Mouse (Mus musculus): ENCODE data around the gene Wfdc8. TPM values are rescaled to one million over a fixed set of nuclear protein-coding genes. Genes with fewer than 3 reads are reported as not detected.
"Not testable (repeated sequence)": the region's sequence is repeated elsewhere in the genome, so short reads cannot be mapped to it uniquely, and the experiment has no call there.

The Wfdc8 gene
- polyA plus RNA-seq, 1 experiment from 2014 or later = not detected

DNA sequence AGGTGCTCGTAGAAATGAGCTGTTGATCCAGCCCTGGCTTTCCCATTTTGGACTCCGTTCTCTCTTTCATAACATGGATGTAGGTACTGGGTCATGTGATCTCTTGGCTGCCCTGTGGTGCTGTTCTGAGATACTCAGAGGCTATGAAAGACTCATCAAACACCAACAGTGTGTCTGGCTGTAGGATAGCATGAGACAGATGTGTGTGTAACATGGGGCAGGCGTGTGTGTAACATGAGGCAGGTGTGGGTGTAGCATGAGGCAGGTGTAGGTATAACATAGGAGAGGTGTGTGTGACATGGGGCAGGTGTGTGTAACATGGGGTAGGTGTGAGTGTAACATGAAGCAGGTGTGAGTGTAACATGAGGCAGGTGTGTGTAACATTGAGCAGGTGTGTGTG is 2.0 kb upstream of the Wfdc8 start:
- Histone ChIP-seq H3K36me3 (ENCODE audit: control insufficient read depth, insufficient read depth, low read length) (no peaks in the 10 kb centered on the region), H3K27ac (ENCODE audit: low read depth, low read length) (no peak overlapping the region), H3K4me2 (no peak overlapping the region), H3K4me1 (replicated peaks; ENCODE audit: control insufficient read depth, insufficient read depth, low read length) (no peaks in the 10 kb centered on the region), H3K27me3 (replicated peaks; ENCODE audit: control insufficient read depth, insufficient read depth, low read length) (no peaks in the 10 kb centered on the region), H3K9me3 (ENCODE audit: control insufficient read depth, low read length) (no peaks in the 10 kb centered on the region), H3K9ac (ENCODE audit: low read depth, low read length) (no peak overlapping the region), H3K4me3 (ENCODE audit: low read depth, low read length) (no peak overlapping the region)
- WGBS = 86% methylated on average over 3 of the region's 3 CpGs
- DNase-seq (ENCODE audit: low spot score) (no peak), ATAC-seq (replicated peaks; ENCODE audit: low FRiP score) (no peak)

GRCm38 (mm10) chr2:164608781-164609180 is 4.6 kb downstream of the Wfdc8 start:
- Histone ChIP-seq H3K4me1 (replicated peaks; ENCODE audit: control insufficient read depth, insufficient read depth, low read length) (no peaks in the 10 kb centered on the region), H3K4me3 (ENCODE audit: low read depth, low read length) (no peak overlapping the region), H3K27me3 (replicated peaks; ENCODE audit: control insufficient read depth, insufficient read depth, low read length) (no peaks in the 10 kb centered on the region), H3K4me2 (no peak overlapping the region), H3K36me3 (ENCODE audit: control insufficient read depth, insufficient read depth, low read length) (no peaks in the 10 kb centered on the region), H3K27ac (ENCODE audit: low read depth, low read length) (no peak overlapping the region), H3K9ac (ENCODE audit: low read depth, low read length) (no peak overlapping the region), H3K9me3 (ENCODE audit: control insufficient read depth, low read length) (no peaks in the 10 kb centered on the region)
- ATAC-seq (replicated peaks; ENCODE audit: low FRiP score) (no peak), DNase-seq (ENCODE audit: low spot score) (no peak)
- 79% methylated on average over 6 of the region's 6 CpGs for WGBS

DNA sequence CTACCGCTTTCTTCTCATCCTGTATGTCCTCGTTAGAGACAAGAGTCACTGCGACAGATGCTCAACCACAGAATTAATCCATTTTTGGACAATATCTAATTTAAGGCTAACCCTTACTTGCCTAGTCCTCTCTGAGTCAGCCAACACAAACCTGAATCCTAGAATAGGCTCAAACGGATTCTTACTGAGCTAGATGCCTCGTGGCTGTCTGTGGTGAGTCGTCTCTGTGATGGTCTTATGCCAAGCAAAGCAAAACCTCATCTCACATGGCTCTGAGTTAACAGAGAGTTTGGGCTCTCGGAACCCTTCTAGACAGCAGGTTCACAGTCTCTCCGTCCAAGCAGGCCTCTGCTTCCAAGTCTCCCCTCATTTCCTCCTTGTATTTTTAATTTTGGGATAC is 9.0 kb downstream of the Wfdc8 start:
- Histone ChIP-seq H3K36me3 (ENCODE audit: control insufficient read depth, insufficient read depth, low read length) (no peaks in the 10 kb centered on the region), H3K27me3 (replicated peaks; ENCODE audit: control insufficient read depth, insufficient read depth, low read length) (no peaks in the 10 kb centered on the region), H3K4me3 (ENCODE audit: low read depth, low read length) (no peak overlapping the region), H3K9ac (ENCODE audit: low read depth, low read length) (no peak overlapping the region), H3K27ac (ENCODE audit: low read depth, low read length) (no peak overlapping the region), H3K4me2 (no peak overlapping the region), H3K4me1 (replicated peaks; ENCODE audit: control insufficient read depth, insufficient read depth, low read length) (no peaks in the 10 kb centered on the region), H3K9me3 (ENCODE audit: control insufficient read depth, low read length) (no peaks in the 10 kb centered on the region)
- no peak for ATAC-seq (replicated peaks; ENCODE audit: low FRiP score)
- 87% methylated on average over 8 of the region's 8 CpGs for WGBS
- no peak for DNase-seq (ENCODE audit: low spot score)

DNA sequence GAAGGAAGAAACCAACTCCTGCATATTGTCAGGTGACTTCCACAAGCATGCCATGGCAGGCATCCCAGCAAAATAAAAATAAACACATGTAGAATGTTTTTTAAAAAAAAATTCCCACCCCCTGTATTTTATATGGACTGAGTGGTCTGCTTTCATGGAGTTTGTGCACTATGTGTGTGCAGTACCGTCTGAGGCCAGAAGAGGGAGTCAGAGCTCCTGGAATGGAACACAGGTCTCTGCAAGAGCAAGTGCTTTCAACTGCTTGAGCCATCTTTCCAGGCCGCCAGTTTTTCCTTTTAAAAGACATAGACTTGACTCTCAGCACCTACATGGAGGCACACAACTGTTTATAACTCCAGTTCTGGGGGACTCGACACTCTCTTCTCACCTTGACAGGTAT is 9.9 kb downstream of the Wfdc8 start:
- Histone ChIP-seq H3K9me3 (ENCODE audit: control insufficient read depth, low read length) (no peaks in the 10 kb centered on the region), H3K9ac (ENCODE audit: low read depth, low read length) (no peak overlapping the region), H3K4me3 (ENCODE audit: low read depth, low read length) (no peak overlapping the region), H3K27ac (ENCODE audit: low read depth, low read length) (no peak overlapping the region), H3K4me2 (no peak overlapping the region), H3K36me3 (ENCODE audit: control insufficient read depth, insufficient read depth, low read length) (no peaks in the 10 kb centered on the region), H3K4me1 (replicated peaks; ENCODE audit: control insufficient read depth, insufficient read depth, low read length) (no peaks in the 10 kb centered on the region), H3K27me3 (replicated peaks; ENCODE audit: control insufficient read depth, insufficient read depth, low read length) (no peaks in the 10 kb centered on the region)
- WGBS = 87% methylated on average over 3 of the region's 3 CpGs
- no peak for ATAC-seq (replicated peaks; ENCODE audit: low FRiP score)
- DNase-seq (ENCODE audit: low spot score) = no peak

GRCm38 (mm10) chr2:164600179-164600578 is 13.2 kb downstream of the Wfdc8 start:
- 66% methylated on average over 3 of the region's 3 CpGs for WGBS
- H3K4me3 ChIP-seq (ENCODE audit: low read depth, low read length) = no peak overlapping the region
- H3K4me2 ChIP-seq = no peak overlapping the region

DNA sequence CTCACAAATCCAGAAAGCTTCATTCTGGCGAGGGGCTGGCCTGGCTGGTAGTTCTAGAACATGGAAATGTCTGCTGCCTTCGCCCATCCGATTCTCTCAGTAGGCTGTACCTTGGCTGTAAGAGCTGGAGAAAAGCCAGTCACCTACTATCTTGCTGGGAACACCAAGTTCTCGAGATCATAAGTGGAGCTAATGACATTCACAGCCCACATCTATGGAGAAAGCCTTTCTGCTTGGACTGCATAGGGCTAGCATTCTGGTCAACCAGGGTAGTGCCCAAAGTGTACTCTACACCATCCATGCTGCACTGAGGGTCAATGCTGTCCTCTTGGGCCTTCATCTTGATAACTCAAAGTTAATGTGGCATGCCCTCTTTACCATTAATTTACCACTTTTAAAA is 19.9 kb downstream of the Wfdc8 start, which contains the start of gene Eppin:
TSS of gene Eppin (minus strand) at position 101 of the 400 bp plus-strand sequence.
- no peaks in the 10 kb centered on the region for H3K36me3 ChIP-seq (ENCODE audit: control insufficient read depth, insufficient read depth, low read length)
- no peak within 1 kb of the TSS for H3K4me3 ChIP-seq (ENCODE audit: low read depth, low read length)
- no peaks in the 10 kb centered on the region for H3K9me3 ChIP-seq (ENCODE audit: control insufficient read depth, low read length)
- no peak within 1 kb of the TSS for H3K4me2 ChIP-seq
- H3K4me1 ChIP-seq (replicated peaks; ENCODE audit: control insufficient read depth, insufficient read depth, low read length) = no peaks in the 10 kb centered on the region
- no peaks in the 10 kb centered on the region for H3K27me3 ChIP-seq (replicated peaks; ENCODE audit: control insufficient read depth, insufficient read depth, low read length)
- no peak within 1 kb of the TSS for H3K27ac ChIP-seq (ENCODE audit: low read depth, low read length)
- WGBS = 71% methylated on average over 4 of the region's 4 CpGs
- ATAC-seq (replicated peaks; ENCODE audit: low FRiP score) (no peak), DNase-seq (ENCODE audit: low spot score) (no peak)
- no peak within 1 kb of the TSS for H3K9ac ChIP-seq (ENCODE audit: low read depth, low read length)

More at GRCm38 (mm10) chr2:164600179-164600578, 13.2 kb downstream of the Wfdc8 start:
- Histone ChIP-seq H3K27ac (ENCODE audit: low read depth, low read length) (no peak overlapping the region), H3K4me1 (replicated peaks; ENCODE audit: control insufficient read depth, insufficient read depth, low read length) (no peaks in the 10 kb centered on the region), H3K27me3 (replicated peaks; ENCODE audit: control insufficient read depth, insufficient read depth, low read length) (no peaks in the 10 kb centered on the region), H3K9me3 (ENCODE audit: control insufficient read depth, low read length) (no peaks in the 10 kb centered on the region), H3K36me3 (ENCODE audit: control insufficient read depth, insufficient read depth, low read length) (no peaks in the 10 kb centered on the region), H3K9ac (ENCODE audit: low read depth, low read length) (no peak overlapping the region)
- DNase-seq (ENCODE audit: low spot score) (no peak), ATAC-seq (replicated peaks; ENCODE audit: low FRiP score) (no peak)

GRCm38 (mm10) chr2:164592014-164592413 is 21.4 kb downstream of the Wfdc8 start:
- no peaks in the 10 kb centered on the region for H3K4me1 ChIP-seq (replicated peaks; ENCODE audit: control insufficient read depth, insufficient read depth, low read length)
- WGBS = 9% methylated on average over 4 of the region's 4 CpGs
- DNase-seq (ENCODE audit: low spot score) = no peak
- no peaks in the 10 kb centered on the region for H3K9me3 ChIP-seq (ENCODE audit: control insufficient read depth, low read length)
- ATAC-seq (replicated peaks; ENCODE audit: low FRiP score) = no peak
- H3K4me2 ChIP-seq = no peak overlapping the region
- H3K27me3 ChIP-seq (replicated peaks; ENCODE audit: control insufficient read depth, insufficient read depth, low read length) = no peaks in the 10 kb centered on the region
- no peaks in the 10 kb centered on the region for H3K36me3 ChIP-seq (ENCODE audit: control insufficient read depth, insufficient read depth, low read length)
- H3K27ac ChIP-seq (ENCODE audit: low read depth, low read length) = no peak overlapping the region
- no peak overlapping the region for H3K9ac ChIP-seq (ENCODE audit: low read depth, low read length)
- no peak overlapping the region for H3K4me3 ChIP-seq (ENCODE audit: low read depth, low read length)

DNA sequence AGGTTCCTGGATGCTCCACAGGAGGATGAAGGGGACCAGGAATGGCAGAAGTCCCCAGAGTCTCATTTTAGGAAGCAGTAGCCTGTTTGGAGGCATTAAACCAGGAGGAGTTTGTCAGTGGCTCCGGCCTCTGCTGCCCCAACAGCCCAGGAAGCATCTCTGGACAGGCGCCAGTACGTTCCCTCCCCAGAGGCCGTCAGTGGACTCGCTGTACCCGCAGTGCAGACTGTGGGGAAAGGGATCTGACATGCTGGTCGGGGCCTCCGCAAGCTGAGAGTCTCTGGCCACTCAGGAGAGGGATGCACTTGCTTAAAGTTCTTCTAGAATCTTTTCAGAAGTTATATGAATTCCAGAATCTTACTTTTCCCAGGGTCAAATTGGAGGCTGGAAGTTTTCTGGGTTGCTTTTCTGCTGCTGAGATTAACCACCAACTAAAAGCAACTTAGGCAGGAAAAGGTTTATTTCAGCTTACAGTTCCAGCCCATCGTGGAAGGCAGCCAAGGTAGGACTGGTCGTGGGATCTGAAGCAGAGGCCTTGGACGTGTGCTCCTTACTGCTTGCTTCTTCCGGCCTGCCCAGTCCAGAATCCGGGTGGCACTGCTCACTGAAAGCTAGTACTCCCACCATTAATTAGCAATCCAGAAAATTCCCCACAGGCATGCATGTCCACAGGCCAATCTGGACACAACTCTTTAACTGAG is 28.3 kb downstream of the Wfdc8 start, which contains the start of gene Wfdc6a:
TSS of gene Wfdc6a (minus strand) at position 423 of the 701 bp plus-strand sequence.
- WGBS = 67% methylated on average over 13 of the region's 13 CpGs
- H3K27ac ChIP-seq (ENCODE audit: low read depth, low read length); H3K4me3 ChIP-seq (ENCODE audit: low read depth, low read length); H3K9me3 ChIP-seq (ENCODE audit: control insufficient read depth, low read length); H3K4me2 ChIP-seq; H3K36me3 ChIP-seq (ENCODE audit: control insufficient read depth, insufficient read depth, low read length); DNase-seq (ENCODE audit: low spot score); ATAC-seq (replicated peaks; ENCODE audit: low FRiP score); H3K4me1 ChIP-seq (replicated peaks; ENCODE audit: control insufficient read depth, insufficient read depth, low read length); H3K27me3 ChIP-seq (replicated peaks; ENCODE audit: control insufficient read depth, insufficient read depth, low read length); H3K9ac ChIP-seq (ENCODE audit: low read depth, low read length): not testable (repeated sequence)

GRCm38 (mm10) chr2:164573359-164573758 is 40.1 kb downstream of the Wfdc8 start, which contains the start of gene Spint3:
Gene Spint3, minus strand, starts transcription at chr2:164573459.
- not testable (repeated sequence) for H3K27me3 ChIP-seq (replicated peaks; ENCODE audit: control insufficient read depth, insufficient read depth, low read length); H3K4me2 ChIP-seq; H3K4me1 ChIP-seq (replicated peaks; ENCODE audit: control insufficient read depth, insufficient read depth, low read length); H3K4me3 ChIP-seq (ENCODE audit: low read depth, low read length); H3K9ac ChIP-seq (ENCODE audit: low read depth, low read length); ATAC-seq (replicated peaks; ENCODE audit: low FRiP score); H3K9me3 ChIP-seq (ENCODE audit: control insufficient read depth, low read length); H3K27ac ChIP-seq (ENCODE audit: low read depth, low read length); H3K36me3 ChIP-seq (ENCODE audit: control insufficient read depth, insufficient read depth, low read length); DNase-seq (ENCODE audit: low spot score)
- 76% methylated on average over 6 of the region's 6 CpGs for WGBS

Data from liver, embryonic 11.5 days (tissue).